Mouse (Mus musculus) urinary bladder, postnatal 36 days (tissue): ENCODE measurements around the gene Msgn1.
A peak's percentile ranks its signal among the peaks of the same experiment; 100 is the strongest.

Experiments
- DNase-seq, 2 experiments: peaks; one replicate each; pipeline ENCODE4 v3.0.0; 2022; ENCODE audit warnings: low spot score in 2 of 2, mixed read lengths in 1 of 2

Msgn1 gene

DNA sequence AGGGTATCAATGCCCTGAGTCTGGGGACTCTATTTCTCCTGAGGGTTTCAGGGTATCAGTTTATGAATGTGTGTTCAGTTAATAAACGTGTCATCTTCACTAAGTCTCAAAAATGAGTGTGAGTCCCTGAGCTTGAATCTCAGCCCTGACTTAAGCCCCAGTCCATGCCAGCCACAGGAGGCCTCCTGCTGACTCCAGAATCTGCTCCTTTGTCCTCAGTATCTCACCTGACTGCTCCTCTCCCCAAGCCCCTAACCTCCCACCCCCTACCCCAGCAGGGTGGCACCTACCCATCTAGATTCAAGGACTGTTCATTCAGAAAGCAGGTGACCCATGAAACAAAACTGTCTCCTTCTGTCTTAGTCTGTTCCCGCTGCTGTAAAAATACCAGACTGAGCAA is 10.2 kb downstream of the Msgn1 start:
- no peak for DNase-seq

GRCm38 (mm10) chr12:11198026-11198425 is 10.7 kb downstream of the Msgn1 start:
- no peak for DNase-seq

- no peak for DNase-seq
Observed at GRCm38 (mm10) chr12:11196830-11197229, 11.9 kb downstream of the Msgn1 start.

GRCm38 (mm10) chr12:11196142-11196597 is 12.6 kb downstream of the Msgn1 start:
- peak; percentile 69 to 75 for DNase-seq

- DNase-seq: no peak
Observed at GRCm38 (mm10) chr12:11195031-11195430, 13.7 kb downstream of the Msgn1 start.

DNA sequence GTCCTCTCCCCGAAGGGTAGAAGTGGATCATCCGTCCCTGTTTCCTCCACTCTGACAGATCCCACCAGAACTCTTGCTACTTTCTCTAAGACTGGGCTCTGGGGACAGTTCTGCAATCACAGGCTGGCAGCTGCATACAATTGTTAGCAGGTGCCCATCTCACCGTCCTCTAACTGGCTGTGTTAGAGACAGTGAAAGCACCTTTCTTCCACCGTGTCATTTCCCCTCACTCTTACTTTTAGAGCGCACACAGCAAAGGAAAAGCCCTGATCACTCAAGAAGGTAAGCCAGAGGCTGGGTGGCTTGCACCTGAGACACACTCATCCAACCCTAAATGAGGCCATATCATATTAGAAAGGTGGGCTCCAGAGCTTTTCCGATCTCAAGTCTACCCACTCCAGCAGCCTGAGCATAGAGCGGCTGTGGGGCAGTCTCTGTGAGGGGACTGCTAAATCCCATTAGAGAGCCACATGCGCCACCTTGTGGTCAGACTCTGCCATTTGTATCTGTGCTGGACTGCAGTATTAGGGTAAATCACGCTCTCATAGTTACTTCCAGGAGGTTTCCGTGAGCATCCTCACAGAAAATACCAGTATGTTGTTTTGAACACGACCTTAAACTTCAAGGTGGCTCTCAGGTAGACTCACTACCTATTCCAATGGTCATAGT is 30.2 kb downstream of the Msgn1 start:
- DNase-seq: peak; percentile 66 to 83

DNA sequence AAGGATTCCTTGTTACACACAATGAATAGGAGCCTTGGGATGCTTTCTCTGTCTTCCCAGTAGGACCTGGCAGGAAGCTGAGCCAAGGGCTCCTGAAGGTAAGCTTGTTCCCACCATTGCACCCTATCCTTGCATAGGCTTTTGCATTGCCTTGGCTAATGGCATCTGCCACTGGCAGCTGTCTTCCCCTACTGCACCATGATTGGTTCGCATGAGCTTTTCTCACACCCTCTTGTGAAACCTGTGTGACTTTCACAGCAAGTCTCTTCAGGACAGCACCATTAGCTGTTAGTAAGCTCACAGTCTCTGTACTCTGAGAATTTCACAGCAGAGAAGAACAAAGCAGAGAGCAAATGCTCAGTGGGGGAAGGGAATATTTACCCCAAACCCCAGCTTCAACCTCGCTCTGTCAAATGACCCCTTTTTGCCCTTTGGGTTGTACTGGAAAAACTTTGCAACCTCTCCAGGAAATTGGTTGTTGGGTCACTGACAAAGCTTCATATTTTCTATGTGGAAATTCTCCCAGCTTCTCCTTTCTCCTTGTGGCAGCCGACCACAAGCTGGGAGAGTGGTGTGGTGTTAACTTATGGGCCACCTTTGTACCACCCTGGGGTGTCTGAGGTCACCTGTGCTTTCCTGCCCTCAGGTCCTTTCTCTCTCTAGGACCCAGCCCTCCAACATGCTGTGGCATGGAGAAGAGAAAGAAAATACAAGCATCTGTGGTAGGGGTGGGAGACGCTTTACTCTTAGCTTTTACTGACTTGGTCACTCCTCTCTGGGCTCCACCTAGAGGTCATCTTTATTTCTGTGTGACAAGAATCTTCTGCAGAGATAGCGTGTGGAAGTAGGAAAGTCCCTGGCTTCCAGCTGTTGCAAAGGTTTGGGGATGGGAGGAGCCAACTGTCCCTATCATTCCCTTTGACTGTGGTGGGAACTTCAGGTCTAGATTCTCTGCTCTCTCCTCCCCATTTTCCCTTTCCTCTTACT is 31.1 kb downstream of the Msgn1 start:
- no peak for DNase-seq

DNA sequence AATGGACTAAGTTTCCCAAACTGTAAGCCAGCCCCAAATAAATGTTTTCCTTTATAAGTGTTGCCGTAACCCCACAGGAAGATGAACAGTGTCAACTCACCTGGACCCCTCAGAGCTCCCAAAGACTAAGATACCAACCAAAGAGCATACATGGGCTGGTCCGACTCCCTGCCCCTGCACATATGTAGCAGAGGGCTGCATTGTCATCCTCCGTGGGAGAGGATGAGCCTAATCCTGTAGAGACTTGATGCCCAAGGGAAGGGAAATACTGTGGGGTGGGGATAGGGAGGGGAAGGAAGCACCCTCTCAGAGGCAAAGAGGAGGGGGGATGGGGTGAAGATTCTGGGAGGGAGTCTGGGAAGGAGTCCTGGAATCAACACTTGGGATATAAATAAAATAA is 50.1 kb downstream of the Msgn1 start:
- no peak for DNase-seq
